Mouse (Mus musculus) macrophage (primary cell): ENCODE measurements around the gene Afmid. TPM values are rescaled to one million over a fixed set of nuclear protein-coding genes. Genes with fewer than 3 reads are reported as not detected.

Source experiments
- H3K27ac ChIP-seq: fragments of 350-480 bp; formaldehyde crosslinking; 2 replicates; pipeline ENCODE4 v1.9.0; 2021
- H3K36me3 ChIP-seq: fragments of 350-480 bp; formaldehyde crosslinking; 2 replicates; pipeline ENCODE4 v1.9.0; 2021; ENCODE audit errors: inconsistent target
- H3K4me3 ChIP-seq: fragments of 350-480 bp; formaldehyde crosslinking; 2 replicates; pipeline ENCODE4 v1.9.0; 2021; ENCODE audit errors: inconsistent target
- H3K79me2 ChIP-seq: fragments of 350-480 bp; formaldehyde crosslinking; 2 replicates; pipeline ENCODE4 v1.9.0; 2021; ENCODE audit errors: inconsistent target
- WGBS: methylation state at CpG from one replicate; pipeline ENCODE4 v1.1.7; 2026; ENCODE audit warnings: inconsistent platforms; ENCODE audit not compliant: missing documents; 5-methylcytosine and 5-hydroxymethylcytosine counted together
- polyA plus RNA-seq: library from polyadenylated mRNA; stranded (reverse); fragments of 250-400 nt; gene quantifications from 3 replicates; pipeline ENCODE4 v1.2.4, GENCODE M21; 2018; ENCODE audit warnings: inconsistent platforms

The Afmid gene
- polyA plus RNA-seq, 1 experiment from 2014 or later: 4.4 TPM

DNA sequence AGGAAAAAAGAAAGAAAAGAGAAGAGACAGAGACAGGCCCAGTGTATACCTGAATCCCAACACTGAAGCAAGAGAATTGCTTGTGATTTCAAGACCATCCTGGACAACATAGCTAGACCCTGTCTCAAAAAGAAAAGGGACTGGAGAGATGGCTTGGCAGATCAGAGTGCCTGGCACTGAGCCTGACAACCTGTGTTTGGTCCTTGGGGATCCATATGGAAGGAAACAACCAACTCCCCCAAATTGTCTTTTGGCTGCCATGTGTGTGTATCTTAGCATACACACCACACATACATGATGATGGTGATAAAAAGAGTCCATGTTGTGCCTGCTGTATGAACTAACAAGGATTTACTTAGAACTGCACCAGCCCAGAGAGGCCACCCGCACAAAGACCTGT, 13.3 kb downstream of the Afmid start:
- Histone ChIP-seq H3K36me3 (no peaks in the 10 kb centered on the region), H3K4me3 (no peak overlapping the region), H3K27ac (no peak overlapping the region), H3K79me2 (no peaks in the 10 kb centered on the region)
- WGBS: 100% methylated on average over 1 of the region's 1 CpGs

DNA sequence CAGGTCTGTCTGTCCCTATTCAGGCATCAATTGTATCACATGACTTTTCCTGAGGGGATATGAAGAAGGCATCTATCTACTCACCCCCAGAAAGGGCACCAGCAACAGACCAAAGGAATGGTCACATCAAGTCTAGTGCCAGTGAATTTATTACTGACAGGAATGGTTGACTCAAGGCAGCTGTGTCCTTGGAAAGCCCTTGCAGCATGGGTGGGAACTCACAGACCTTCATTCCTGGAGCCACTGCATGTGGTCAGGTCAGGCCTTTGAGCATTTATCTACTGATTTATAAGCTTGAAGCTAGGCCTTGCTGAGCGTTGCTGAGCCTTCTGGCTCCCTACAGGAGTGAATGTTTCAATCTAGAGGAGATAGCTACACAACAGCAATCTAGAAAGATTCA, 15.2 kb downstream of the Afmid start:
- WGBS: 67% methylated on average over 1 of the region's 1 CpGs
- no peak overlapping the region for H3K4me3 ChIP-seq
- H3K36me3 ChIP-seq: no peaks in the 10 kb centered on the region
- H3K79me2 ChIP-seq: no peaks in the 10 kb centered on the region
- H3K27ac ChIP-seq: no peak overlapping the region

DNA sequence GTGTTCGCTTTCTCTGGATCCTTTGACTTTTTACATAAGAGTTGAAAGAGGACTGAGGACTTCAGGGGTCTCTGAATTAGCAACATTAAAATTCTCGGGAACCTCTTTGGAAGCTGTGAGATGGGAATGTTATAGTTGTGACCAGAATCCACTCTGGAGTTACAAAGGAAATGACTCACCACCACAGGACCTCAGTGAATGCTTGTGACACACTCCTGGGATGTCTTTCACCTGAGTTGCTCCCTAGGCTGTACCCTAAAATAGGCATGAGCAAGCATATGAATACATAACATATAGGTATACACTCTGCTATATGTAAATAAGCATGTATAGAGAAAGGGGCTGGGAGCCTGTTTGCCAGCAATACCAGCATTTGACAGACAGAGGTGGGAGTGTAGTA, 17.7 kb downstream of the Afmid start:
- H3K79me2 ChIP-seq: no peaks in the 10 kb centered on the region
- no peak overlapping the region for H3K4me3 ChIP-seq
- 94% methylated on average over 2 of the region's 2 CpGs for WGBS
- no peak overlapping the region for H3K27ac ChIP-seq
- no peaks in the 10 kb centered on the region for H3K36me3 ChIP-seq

DNA sequence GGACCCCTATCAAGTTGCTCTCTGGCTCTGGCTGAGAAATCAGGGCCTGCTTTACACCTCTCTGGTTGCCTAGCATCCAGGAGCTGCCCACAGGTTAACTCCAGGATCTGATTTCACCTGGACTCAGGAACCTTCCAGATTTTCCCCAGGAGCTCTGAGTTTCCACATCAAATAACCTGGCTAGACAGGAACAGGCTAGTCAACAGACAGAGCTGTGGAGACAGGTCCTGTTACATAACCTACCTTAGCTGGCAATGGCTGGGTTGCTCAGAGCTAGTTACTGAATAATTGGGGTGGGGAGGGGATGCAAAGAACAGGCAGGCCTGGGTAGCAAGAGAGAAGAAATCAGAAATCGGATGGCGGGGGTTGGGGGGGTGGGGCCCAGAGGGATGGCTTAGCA, 19.3 kb downstream of the Afmid start:
- H3K36me3 ChIP-seq: no peaks in the 10 kb centered on the region
- WGBS: 93% methylated on average over 2 of the region's 2 CpGs
- no peak overlapping the region for H3K27ac ChIP-seq
- peaks cover 9% of the 10 kb centered on the region for H3K79me2 ChIP-seq
- no peak overlapping the region for H3K4me3 ChIP-seq

DNA sequence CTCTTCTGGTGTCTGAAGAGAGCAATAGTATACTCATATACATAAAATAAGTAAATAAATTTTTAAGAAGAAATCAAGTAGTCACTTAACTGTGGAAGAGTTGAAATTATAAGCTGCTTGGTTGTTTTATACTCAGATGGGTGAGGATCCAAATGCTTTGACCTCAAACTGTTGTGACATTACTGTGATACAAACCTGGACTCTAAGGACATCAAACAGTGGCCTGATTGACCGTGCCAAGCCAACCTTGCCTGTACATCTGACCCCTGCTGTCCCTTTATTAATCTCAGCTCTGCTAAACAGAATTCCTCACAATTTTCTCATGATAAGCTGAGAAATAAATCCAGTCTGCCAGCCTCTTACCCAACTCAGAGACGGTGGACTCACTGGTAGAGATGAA, 19.9 kb downstream of the Afmid start:
- Histone ChIP-seq H3K79me2 (peaks cover 15% of the 10 kb centered on the region), H3K27ac (no peak overlapping the region), H3K36me3 (no peaks in the 10 kb centered on the region), H3K4me3 (no peak overlapping the region)
- WGBS: 89% methylated on average over 2 of the region's 2 CpGs

DNA sequence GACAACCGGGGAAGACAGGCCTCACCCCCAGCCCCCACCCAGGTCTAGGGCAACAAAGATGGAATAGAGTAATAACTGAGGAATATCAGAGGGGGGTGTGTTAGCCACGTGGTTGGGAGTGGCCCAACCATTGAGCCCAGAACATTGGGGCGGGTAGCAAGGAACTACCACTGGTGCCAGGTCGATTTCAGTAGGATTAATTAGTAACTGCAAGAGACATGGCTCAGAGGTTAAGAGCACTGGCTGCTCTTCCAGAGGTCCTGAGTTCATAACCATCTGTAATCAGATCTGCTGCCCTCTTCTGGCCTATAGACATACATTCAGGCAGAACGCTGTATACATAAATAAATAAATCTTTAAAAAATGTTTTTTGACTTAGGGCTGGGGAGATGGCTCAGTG, 20.9 kb downstream of the Afmid start:
- H3K79me2 ChIP-seq: peaks cover 25% of the 10 kb centered on the region
- H3K4me3 ChIP-seq: no peak overlapping the region
- H3K27ac ChIP-seq: peak overlapping the region; percentile 94
- WGBS: 58% methylated on average over 5 of the region's 5 CpGs
- H3K36me3 ChIP-seq: no peaks in the 10 kb centered on the region

DNA sequence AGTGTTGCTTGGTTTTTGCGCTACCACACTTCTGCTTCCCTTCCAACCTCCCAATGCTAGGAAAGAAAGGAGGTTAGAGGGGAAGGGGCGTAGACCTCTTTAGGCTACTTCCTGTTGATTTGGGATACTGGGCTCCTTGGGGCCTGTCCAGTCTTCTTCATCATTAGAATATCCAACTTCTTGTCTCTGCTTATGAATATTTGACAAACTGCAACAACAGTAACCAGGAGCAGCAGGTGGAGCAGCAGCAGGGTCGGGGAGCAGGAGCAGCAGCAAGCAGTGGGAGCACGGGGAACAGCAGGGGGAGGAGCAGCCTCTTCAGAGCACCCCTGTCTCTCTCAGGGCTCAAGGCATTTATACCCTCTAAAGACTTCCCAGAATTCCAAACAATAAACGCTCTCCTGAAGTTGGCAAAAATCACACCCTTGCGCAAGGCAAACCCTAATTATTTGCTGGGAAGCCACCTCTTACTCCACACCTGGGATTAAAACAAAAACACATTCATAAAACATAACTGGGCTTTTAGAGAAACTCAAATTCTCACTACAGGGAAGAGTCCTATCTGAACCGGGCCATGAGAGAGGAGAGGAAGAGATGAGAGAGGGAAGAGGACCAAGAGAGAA, 22.0 kb downstream of the Afmid start:
- Histone ChIP-seq H3K36me3 (no peaks in the 10 kb centered on the region), H3K4me3 (peak overlapping the region; percentile 88), H3K79me2 (peaks cover 36% of the 10 kb centered on the region), H3K27ac (peak overlapping the region; percentile 94)
- WGBS: 55% methylated on average over 6 of the region's 7 CpGs

DNA sequence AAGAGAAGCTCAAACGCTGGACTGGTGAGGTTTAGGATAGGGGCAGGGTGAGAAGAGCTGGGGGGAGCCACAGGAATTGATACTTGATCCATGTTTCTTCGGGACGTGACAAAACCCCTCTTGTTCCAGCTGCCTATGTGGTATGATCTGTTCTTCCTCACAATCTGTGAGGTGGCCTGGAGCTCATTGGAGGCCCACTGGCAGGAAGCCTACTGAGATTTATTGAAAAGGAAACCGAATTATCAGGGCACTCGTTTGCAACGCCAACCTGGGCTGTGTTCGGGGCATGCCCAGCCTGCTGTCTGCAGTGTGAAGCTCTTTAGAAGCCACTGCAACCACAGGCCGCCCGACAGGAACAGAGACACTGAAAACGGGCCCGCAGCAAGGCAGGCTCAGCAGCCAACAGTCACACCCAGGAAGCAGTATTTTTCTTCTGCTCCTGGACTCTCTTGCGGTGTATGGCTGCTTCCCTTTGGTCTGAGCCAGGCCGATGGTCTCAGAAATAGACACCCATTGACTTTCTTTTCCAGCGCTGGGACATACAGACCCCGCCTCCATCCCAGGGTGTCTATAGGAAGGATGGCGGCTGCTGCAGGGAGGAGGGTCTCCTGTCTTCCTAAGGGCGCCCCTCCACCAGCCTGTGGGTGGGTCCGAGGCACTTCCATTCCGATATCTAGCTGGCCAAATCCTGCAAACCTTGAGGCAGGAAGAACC, 22.7 kb downstream of the Afmid start:
- Histone ChIP-seq H3K79me2 (peaks cover 43% of the 10 kb centered on the region), H3K36me3 (no peaks in the 10 kb centered on the region), H3K27ac (peak overlapping the region; percentile 94), H3K4me3 (peak overlapping the region; percentile 88)
- WGBS: 3% methylated on average over 19 of the region's 19 CpGs

DNA sequence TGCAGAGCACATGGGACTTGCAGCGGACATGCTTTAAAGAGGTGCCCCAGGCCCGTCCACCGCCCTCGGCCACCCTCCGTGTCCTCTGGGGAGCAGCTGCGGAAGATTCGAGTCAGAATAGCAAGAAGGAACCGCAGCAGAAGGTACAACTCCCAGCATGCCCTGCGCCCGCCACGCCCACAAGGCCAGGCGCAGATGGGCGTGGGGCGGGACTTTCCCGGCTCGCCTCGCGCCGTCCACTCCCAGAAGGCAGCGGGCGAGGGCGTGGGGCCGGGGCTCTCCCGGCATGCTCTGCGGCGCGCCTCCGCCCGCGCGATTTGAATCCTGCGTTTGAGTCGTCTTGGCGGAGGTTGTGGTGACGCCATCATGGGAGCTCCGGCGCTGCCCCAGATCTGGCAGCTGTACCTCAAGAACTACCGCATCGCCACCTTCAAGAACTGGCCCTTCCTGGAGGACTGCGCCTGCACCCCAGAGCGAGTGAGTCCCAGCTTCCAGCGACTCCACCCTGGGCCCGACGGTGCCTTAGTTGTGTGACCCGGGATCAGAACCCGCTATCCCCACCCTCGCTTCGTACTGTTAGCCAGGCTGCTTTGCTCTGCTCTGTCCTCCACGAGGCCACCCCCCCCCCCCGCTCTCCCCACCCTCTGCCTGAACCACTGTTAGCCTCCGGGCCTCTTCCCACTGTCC, 23.4 kb downstream of the Afmid start, which contains the start of gene Birc5:
Gene Birc5 (plus strand): TSS at position 267 of the 687 bp plus-strand sequence.
- 2% methylated on average over 41 of the region's 51 CpGs for WGBS
- peaks cover 50% of the 10 kb centered on the region for H3K79me2 ChIP-seq
- H3K4me3 ChIP-seq: peak within 1 kb of the TSS; percentile 88
- H3K27ac ChIP-seq: peak within 1 kb of the TSS; percentile 94
- H3K36me3 ChIP-seq: no peaks in the 10 kb centered on the region

DNA sequence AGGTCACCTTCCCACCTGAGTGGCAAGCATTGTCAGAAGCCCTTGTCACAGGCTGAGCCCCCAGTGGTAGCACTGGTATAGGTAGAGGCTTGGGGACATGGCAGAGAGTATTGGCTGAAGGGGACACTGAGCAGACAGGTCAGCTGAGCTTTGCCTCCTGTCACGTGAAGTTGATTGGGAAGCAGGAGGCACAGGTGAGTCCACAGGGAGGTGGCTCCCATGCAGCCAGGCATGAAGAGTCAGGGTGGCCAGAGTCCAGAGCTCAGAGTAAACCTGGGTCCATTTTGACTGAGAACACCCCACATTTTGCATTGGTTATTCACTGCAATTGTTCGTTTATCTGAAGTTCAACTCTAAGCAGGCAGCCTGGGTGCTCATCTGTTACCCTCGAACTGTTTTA, 27.2 kb downstream of the Afmid start:
- Histone ChIP-seq H3K36me3 (no peaks in the 10 kb centered on the region), H3K4me3 (no peak overlapping the region), H3K79me2 (peaks cover 55% of the 10 kb centered on the region), H3K27ac (no peak overlapping the region)
- WGBS: 94% methylated on average over 3 of the region's 3 CpGs

DNA sequence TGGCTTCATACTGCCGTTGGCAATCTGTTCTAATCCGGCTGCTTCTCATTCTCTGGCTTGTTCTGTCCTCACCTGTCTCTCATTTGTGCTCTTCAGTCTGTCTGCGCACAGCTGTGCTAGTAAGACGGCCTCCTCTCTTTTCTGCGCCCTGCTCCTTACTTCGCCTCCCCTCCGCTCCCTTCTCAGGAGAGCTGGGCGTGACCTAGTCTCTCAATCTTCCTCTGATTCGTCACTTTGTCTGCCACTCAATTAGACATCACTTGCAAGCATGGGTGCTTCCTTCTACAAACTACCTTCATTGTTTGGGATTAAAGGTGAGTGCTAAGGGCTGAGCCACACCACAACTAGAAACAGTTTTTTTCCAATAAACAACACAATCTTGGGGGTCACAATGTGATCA, 28.5 kb downstream of the Afmid start:
- 97% methylated on average over 9 of the region's 9 CpGs for WGBS
- Histone ChIP-seq H3K79me2 (peaks cover 53% of the 10 kb centered on the region), H3K27ac (no peak overlapping the region), H3K36me3 (no peaks in the 10 kb centered on the region), H3K4me3 (no peak overlapping the region)

DNA sequence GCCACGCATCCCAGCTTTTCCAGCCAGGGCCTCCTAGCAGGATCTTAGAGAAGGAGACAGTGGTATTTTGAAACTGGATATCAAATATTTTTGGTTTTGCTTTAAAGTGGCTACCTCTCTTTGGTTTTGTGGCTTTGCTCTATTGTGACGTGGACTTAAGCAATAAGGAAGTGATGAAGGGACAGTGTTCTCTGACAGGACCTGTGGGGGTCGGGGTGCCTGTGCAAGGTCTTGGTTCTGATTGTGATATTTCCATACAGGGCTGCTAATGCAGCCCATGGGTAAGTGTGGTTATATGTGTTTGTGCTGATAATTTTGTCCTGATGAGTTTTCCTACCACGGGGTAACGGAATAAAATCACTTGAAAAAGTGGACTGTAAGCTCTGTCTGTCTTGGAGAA, 29.6 kb downstream of the Afmid start:
- WGBS: 57% methylated on average over 5 of the region's 5 CpGs
- Histone ChIP-seq H3K79me2 (peaks cover 42% of the 10 kb centered on the region), H3K4me3 (no peak overlapping the region), H3K36me3 (no peaks in the 10 kb centered on the region), H3K27ac (no peak overlapping the region)

DNA sequence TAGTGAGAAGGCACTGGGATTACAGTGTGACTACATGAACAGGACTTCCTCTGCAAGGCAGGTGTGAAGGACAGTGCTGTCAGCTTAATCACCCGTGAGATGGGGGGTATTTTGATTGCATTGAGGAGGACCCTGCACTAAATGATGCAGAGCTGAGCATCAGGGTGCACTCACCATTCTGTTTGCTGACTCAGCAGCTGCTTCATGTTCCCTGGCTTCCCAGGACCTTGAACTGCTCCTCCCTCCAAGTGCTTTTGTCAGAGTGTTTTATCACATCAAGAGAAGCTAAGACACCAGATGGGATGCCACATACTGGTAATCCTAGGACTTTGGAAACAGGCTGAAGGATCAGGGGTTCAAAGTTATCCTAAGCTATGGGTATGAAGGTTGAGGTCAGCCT, 30.3 kb downstream of the Afmid start:
- Histone ChIP-seq H3K4me3 (no peak overlapping the region), H3K79me2 (peaks cover 36% of the 10 kb centered on the region), H3K36me3 (no peaks in the 10 kb centered on the region), H3K27ac (no peak overlapping the region)
- WGBS: 85% methylated on average over 1 of the region's 1 CpGs

DNA sequence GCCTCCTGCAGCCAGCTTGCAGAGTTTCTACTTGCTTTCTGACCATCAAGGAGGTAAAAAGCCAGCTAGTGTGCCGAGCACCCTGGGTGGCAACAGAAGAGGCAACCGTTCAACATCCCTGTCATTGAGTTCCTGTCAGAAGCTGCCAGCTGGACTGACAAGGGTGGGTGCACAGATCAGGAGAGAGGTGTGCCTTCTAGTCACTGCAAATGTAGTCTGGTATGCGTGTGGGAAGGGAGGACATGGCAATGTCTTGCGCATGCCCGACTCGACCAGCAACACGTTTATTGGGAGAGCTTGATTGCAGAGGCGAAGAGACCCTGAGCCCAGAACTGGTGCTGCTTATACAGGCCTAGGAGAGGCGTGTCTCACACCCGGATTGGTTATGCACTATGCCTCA, 31.7 kb downstream of the Afmid start:
- H3K79me2 ChIP-seq: peaks cover 21% of the 10 kb centered on the region
- no peaks in the 10 kb centered on the region for H3K36me3 ChIP-seq
- no peak overlapping the region for H3K4me3 ChIP-seq
- 96% methylated on average over 10 of the region's 10 CpGs for WGBS
- no peak overlapping the region for H3K27ac ChIP-seq

DNA sequence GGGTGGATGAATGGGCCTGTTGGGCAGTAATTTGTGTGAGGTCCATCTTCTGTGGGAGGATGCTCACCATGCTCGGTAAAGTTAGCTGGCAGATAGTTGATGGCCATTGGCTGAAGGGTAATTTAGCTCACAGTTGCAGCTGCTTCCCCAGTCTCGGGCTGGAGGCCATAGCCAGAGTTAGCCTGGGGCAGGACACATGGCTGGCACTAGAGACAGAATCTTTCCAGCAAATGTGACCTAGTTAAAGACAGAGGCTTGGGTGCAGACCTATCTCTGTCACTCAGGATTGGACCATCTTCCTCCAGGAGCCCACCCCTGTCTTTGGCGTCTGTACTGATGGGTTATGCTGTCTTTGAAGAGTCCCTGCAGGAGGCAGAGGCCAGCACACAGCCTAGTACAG, 32.7 kb downstream of the Afmid start:
- Histone ChIP-seq H3K36me3 (no peaks in the 10 kb centered on the region), H3K79me2 (peaks cover 12% of the 10 kb centered on the region), H3K27ac (no peak overlapping the region), H3K4me3 (no peak overlapping the region)
- 84% methylated on average over 3 of the region's 3 CpGs for WGBS
